7 mouse cellular contexts compared by ENCODE assay signal in genomic region chr17:31873973-31874372, GRCm38 (mm10). TPM values are rescaled to one million over a fixed set of nuclear protein-coding genes. Genes with fewer than 3 reads are reported as not detected.
A peak's percentile ranks its signal among the peaks of the same experiment; 100 is the strongest.
DNase-seq lines count a peak whose midpoint lies in the region; TF ChIP-seq lines count a peak whose summit lies in the region.

No protein-coding gene starts in this region.

- H3K4me3 ChIP-seq in gastrocnemius, adult 2 months: no peak overlapping the region
- no peak overlapping the region for H3K4me3 ChIP-seq in limb, embryonic 10.5 days
- H3K4me3 ChIP-seq in layer of hippocampus, adult 2 months: no peak overlapping the region

- H3K27ac ChIP-seq in gastrocnemius, adult 2 months: peak overlapping the region; percentile 65
- H3K27ac ChIP-seq in limb, embryonic 10.5 days: peak overlapping the region; percentile 37; the same call in 1 of the 2 replicates
- H3K27ac ChIP-seq in layer of hippocampus, adult 2 months: no peak overlapping the region

- H3K4me1 ChIP-seq in limb, embryonic 10.5 days: peaks cover 55% of the 10 kb centered on the region

- H3K9me3 ChIP-seq in limb, embryonic 10.5 days (replicated peaks): no peaks in the 10 kb centered on the region

- intact Hi-C loops in gastrocnemius, adult 2 months (cut with DNase I): no loop called here

- no peaks in the 10 kb centered on the region for H3K36me3 ChIP-seq in limb, embryonic 10.5 days

- 63% methylated on average over 8 of the region's 8 CpGs for WGBS in limb, embryonic 10.5 days

- no peak for TF ChIP-seq CTCF in gastrocnemius, adult 2 months (IDR thresholded peaks at IDR 0.05)
- no peak for TF ChIP-seq CTCF in layer of hippocampus, adult 2 months (conservative IDR thresholded peaks at IDR 0.05)

- H3K27me3 ChIP-seq in limb, embryonic 10.5 days (ENCODE audit: low read depth, poor library complexity, severe bottlenecking): no peaks in the 10 kb centered on the region

- peak; percentile 55 for DNase-seq in testis, postnatal 10 days (ENCODE audit: low spot score)
- no peak for DNase-seq in testis, postnatal 14 days (ENCODE audit: low spot score)
- DNase-seq in gastrocnemius, adult 2 months: peak; percentile 72
- no peak for DNase-seq in limb, embryonic 10.5 days (ENCODE audit: low spot score)
- DNase-seq in urinary bladder, postnatal 4 days (ENCODE audit: low spot score in 2 of 2): peak; percentile 21 to 61
- no peak for DNase-seq in cerebellum, postnatal 14 days
- no peak for DNase-seq in layer of hippocampus, adult 2 months (ENCODE audit: low spot score in 2 of 2)

RNA-seq across cellular contexts. Expression of gene Sik1, which starts 18.4 kb away (rescaled TPM):
- 10 to 100 TPM; 13.4 to 58.6 TPM for total RNA-seq in gastrocnemius, adult 2 months (2021)
- polyA plus RNA-seq in limb, embryonic 10.5 days (2016; fragmentation: Nextera tagmentation; extraction: Ambion mirVana): 10.3 and 13.4 TPM in 2 replicates
- total RNA-seq in layer of hippocampus, adult 2 months (2021): 10 to 100 TPM; 12.4 to 15.4 TPM

Comparison
In these comparisons a context has a peak if more than half of its experiments do, and no peak if none do; other contexts are left out.
1. DNase-seq: peak in testis, postnatal 10 days (single experiment), gastrocnemius, adult 2 months (single experiment) and urinary bladder, postnatal 4 days (2 of 2); none in testis, postnatal 14 days (single experiment), limb, embryonic 10.5 days (single experiment), cerebellum, postnatal 14 days (0 of 2) and layer of hippocampus, adult 2 months (0 of 2).